Mouse (Mus musculus) heart, adult 11 months (tissue): ENCODE measurements at regions not wholly inside any gene's neighbourhood (a gene's known extent, or its start where the extent isn't known, plus 50 kb on each side); places are given as distances from the start of the nearest gene placed in this dataset.

Experiments
- DNase-seq: peaks from one replicate; pipeline ENCODE4 v3.0.0; 2022

- no peak for DNase-seq
Observed at GRCm38 (mm10) chr9:89858005-89858404, 51.7 kb upstream of the Rasgrf1 start.

GRCm38 (mm10) chr9:89850491-89851282, 59.0 kb upstream of the Rasgrf1 start:
- peak; percentile 71 for DNase-seq

DNA sequence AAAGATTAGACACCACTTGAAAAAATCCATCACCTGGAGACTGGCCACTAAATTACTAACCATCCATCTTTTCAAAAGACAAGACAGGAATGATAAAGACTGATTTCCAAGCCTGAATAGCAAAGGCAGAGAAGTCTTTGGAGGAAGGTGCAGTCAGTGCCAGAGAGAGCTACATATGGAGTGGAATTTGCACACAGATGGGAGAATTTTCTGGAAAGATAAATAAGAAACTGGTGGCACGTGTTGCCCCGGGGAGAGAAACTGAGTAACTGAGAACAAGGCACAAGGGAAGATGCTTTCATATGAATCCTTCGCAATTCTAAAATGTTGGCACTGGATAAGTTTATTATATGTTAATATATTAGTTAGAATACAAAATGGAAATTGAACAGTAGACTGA, 59.8 kb upstream of the Rasgrf1 start:
- peak; percentile 27 for DNase-seq

GRCm38 (mm10) chr9:89848571-89848970, 61.1 kb upstream of the Rasgrf1 start:
- peak; percentile 67 for DNase-seq

GRCm38 (mm10) chr9:89846973-89847372, 62.7 kb upstream of the Rasgrf1 start:
- DNase-seq, result no peak

DNA sequence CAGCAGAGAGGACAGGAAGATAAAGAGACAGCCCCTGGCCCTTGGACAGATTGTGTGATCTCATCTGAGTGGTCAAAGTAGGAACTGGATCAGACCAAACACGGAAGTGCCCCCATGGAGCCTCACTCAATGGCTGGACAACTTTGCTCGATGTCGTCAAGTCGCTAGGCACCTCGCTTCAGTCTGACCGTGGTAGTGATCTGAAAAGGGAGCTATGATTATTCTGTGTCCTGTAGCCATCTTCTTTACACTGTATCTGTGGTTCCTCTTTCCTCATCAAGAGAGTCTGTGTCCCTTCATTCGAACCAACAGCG, 67.0 kb upstream of the Rasgrf1 start:
- no peak for DNase-seq

- peak; percentile 97 for DNase-seq
Observed at GRCm38 (mm10) chr9:89841866-89842775, 67.6 kb upstream of the Rasgrf1 start.

GRCm38 (mm10) chr9:89841371-89841770, 68.3 kb upstream of the Rasgrf1 start:
- DNase-seq, result peak; percentile 93

DNA sequence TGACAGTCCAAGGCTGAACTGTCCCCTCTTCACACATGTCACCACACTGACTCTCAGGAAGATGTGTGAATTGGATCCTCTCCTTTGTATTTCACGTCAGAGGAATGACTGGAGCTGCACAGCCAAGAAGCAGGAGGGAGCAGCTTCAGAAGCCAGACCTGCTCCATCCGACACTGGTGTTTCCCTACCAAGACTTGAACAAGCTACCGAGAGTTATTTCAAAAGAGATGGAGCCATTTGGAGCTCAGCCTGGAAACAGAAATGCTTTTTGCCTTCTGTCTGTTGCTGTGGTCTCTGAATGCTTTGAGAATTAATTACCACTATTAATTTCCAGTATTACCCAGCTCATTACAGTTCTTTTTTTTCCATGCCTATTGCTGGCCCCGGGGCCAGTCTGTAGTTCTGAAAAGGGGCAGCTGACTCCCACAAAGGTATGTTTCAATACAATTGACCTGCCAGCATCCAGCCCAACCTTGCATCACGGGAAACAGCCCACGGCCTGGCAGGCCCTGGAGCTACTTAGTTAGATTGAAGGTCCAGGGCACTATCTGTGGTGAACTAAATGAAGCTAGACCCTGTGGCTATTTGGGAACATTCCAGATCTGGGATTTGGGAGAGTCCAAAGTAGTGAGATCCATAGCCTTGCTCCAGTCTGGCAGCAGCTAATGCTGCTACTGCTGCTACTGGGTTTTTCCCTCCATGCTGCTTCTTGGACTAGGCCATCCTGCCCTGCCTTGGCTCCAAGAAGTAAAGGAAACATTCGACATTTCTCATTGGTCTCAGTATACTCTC, 73.1 kb upstream of the Rasgrf1 start:
- DNase-seq, result peak; percentile 78

DNA sequence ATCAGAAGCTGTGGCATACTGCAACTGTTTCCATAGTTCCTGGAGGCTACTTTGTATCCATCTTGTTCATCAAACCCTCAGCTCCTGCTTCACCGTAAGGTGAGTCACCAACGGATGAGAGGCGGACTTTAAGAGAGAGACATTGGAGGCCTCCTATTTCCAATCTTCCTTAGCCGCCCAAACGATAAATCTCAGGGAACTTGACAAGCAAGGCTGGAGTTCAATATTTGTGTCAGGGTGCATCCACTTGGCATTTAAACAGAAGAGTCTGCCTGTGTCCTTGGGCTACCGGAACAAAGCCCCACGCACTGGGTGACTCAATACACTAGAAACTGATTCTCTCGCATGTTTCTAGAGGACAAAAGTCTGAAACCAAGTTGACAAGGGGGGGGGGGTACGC, 76.1 kb upstream of the Rasgrf1 start:
- DNase-seq, result peak; percentile 45

GRCm38 (mm10) chr9:89831855-89832254, 77.9 kb upstream of the Rasgrf1 start:
- DNase-seq, result no peak

DNA sequence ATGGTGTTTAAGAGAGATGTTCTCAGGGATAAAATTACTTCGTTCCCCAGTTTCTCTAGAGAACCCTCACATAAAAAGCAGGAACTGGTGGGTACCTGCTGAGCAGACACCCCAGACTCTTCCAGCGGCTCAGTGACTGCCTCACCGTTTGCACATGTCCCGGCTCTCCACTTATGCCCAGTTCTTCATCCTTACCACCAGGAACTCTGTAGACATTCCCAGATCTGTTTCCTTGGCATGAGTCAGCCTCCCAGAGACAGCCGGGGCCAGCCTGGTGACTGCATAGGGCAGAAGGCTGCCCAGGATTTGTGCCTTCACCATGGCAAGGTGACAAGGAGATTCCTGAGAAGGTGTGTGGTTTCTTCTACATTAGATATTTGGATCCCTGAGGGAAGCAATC, 81.6 kb upstream of the Rasgrf1 start:
- DNase-seq, result peak; percentile 76

DNA sequence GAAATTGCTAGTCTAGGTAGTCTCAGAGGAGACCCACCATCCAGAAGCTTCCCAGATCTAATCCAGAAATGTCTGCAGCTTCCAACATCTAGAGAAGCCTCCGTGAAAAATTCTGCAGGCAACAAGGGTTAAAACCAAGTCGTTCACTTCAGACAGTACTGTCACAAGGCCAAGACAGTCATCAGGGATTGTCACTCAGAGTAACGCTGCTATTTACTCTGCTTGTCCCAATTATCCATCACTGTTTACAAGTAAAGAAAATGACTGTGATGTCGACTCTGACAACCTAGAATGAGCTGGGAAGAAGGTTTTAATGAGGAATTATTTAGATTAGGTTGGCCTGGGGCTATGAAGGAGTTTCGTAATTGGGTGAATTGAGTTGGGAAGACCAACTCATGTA, 82.1 kb upstream of the Rasgrf1 start:
- DNase-seq, result no peak

- DNase-seq, result peak; percentile 97
Observed at GRCm38 (mm10) chr9:89826712-89827548, 82.8 kb upstream of the Rasgrf1 start.

DNA sequence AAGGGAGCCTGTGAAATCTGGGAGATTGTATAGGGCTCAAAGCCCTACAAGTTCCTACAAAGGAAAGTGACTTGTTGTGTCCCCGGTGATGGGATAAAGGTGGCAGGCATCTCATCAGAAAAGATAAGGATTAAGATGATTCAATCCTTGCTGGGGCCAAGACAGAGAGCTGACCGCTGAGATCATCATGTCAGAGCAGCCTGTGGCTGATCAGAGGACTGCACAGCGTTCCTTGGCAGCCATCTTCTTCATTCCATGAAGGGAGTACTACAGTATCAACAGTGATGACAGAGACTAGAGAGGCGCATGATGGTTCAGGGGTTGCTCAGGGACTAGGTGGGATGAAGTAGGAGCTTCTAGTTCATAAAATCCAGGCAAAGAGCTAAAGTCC, 83.6 kb upstream of the Ankrd34c start:
- peak; percentile 94 for DNase-seq

DNA sequence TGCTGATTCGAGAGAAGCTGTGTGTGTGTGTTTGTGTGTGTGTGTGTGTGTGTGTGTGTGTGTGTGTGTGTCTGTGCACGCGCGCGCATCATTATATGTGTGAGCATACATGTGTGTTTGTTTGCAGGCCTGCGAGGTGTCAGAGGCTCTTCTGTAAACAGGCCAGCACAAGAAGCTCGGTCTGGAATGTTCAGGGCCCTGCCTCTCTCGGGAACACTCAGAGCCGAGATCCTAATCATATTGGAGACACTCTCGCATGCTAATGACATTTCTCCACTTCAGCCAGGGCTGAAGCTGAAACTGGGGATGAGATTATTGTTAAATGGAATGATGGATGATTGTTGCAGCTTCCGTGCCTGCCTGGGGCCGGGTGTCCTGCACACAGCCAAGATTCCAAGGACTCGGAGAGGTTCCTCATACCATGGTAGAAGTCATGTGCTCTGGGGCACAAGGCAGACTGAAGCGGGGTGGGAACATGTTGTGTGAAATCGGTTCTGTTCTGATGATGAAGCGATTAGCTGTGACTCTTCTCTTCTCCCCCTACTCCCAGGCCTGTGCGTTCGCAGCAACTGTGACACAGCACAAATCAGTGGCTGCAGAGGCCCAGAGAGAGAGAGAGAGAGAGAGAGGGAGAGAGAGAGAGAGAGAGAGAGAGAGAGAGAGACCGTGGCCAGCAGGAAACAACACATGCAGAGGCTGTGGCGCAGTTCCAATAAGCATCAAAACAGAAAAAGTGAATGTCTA, 83.0 kb upstream of the Ankrd34c start:
- peak; percentile 91 for DNase-seq

DNA sequence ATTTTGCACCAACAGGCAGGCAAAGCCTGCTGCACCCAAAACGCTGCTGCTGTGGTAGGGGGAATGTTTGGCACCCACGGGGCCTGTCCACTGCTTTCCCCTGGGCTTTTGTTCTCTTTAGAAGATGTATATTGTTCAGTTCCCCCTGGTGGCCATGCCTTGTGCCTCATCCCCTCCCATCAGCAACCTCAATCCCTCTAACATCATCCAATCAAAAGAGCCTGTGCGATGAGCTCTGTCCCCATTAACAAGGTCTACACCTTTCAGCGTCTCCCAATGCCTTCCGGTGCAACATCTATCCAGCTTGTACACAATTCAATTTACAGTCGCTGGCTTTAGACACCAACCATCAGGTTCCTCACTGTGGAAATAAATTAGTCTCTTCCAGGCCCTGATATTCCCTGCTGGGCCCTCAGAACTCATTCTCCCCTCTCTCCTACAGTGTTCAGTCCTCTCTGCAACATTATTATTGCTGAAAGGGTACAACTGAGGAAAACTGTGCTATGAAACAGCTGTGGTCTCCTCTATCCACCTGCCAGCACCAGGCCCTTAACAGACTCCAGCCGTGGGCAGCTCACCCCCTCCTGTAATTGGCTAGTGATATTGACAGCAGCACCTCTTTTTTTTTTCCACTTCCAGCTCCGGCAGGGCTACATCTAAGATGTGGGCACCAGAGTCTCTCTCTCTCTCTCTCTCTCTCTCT, 75.5 kb upstream of the Ankrd34c start:
- DNase-seq, result peak; percentile 77

- peak; percentile 64 for DNase-seq
Observed at GRCm38 (mm10) chr9:89807381-89807780, 69.1 kb upstream of the Ankrd34c start.

DNA sequence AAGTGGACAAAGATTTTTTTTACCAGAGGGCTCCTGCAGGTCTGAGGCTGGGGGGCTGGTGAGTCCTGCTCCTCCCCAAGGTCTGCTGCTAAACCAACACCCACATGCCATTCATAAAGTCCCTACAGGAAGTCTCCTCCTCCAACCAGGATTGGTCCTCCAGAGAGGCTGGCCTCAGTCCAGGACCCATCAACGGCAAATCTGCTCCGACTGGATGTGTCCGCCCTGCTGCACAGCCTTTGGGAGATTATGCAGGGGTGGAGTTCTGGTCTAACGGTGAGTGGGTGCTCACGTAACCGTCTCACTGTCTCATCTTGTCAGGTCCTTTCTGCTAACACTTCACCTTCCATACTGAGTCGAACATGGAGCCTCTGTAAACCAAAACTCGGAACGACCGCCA, 64.4 kb upstream of the Ankrd34c start:
- peak; percentile 91 for DNase-seq

DNA sequence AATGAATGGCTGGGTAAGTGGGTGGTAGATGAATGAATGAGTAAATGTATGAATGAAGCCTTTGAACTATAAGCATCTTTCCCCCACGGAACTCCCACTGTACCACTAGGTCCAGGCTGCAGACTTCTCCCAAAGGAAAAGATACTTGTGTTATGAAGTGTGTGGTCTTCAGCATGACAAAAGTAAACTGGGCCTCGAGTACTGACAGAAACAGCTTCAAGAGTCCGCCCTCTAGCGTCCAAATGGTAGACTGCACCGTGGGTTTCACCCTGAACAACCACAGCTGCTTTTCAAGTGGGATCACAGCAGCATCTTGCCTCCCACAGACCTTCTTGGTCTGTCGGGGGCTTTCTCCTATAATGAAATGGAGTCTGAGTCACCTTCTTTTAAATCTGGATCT, 54.7 kb upstream of the Ankrd34c start:
- DNase-seq, result peak; percentile 83

DNA sequence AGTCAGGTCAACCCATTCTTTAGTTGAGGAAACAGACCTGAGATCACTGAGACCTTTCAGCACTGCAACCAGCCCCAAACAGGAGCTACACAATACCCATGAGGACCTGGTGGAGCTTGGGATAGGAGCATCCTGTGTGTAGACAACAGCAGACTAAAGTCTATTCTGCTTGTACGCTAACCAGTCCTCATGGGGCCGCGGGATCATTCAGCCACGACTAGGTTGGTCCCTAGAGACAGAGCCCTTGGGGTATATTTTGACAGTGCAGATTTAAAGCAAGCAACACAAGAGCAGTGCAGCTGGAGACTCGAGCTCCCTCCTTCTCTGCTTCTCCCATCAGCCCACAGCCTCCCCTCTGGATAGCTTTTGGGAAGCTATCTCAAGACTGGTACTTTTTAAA, 51.7 kb upstream of the Ankrd34c start:
- peak; percentile 76 for DNase-seq
